Mouse (Mus musculus) bone marrow, adult 2 months (tissue): ENCODE results near the gene Mef2c.

ENCODE experiments used
- CTCF ChIP-seq: fragments of 200-500 bp; IDR thresholded peaks from 2 replicates; pipeline ENCODE4 v1.5.1; 2011; ENCODE audit warnings: low read length, control low read depth; ENCODE audit not compliant: control insufficient read depth, insufficient read depth
- POLR2A ChIP-seq: fragments of 200-500 bp; IDR thresholded peaks from 2 replicates; pipeline ENCODE4 v1.6.1; 2011; ENCODE audit warnings: low read depth, mild to moderate bottlenecking, control low read depth, low read length, borderline replicate concordance; ENCODE audit not compliant: control insufficient read depth

DNA sequence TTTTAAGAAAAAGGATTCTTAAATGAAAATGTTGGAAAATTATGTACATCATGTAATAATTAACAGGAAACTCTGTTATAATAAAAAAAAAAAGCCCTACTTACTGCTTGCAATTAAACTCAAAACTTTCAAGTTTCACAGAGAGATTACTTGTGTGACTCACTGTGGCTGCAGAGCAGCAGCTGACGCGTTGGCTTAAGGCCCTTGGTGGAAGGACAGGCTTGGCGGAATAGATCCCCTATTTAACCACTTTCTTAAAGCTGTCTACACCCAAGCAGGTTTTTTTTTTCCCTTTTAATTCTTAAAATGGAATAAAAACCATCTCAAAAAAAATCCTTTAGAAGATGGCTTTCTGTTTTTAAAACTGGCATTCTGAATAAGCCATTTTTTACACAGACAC lies 100.5 kb downstream of the Mef2c start:
- TF ChIP-seq CTCF (no peak), POLR2A (no peak)
